Mouse (Mus musculus) spleen, adult 2 months (tissue): ENCODE data around the gene Tex14. TPM values are rescaled to one million over a fixed set of nuclear protein-coding genes. Genes with fewer than 3 reads are reported as not detected.
A peak's percentile ranks its signal among the peaks of the same experiment; 100 is the strongest.

Experiments
- DNase-seq, 2 experiments: peaks; one replicate each; pipeline versions ENCODE4 v3.0.0 to v3.0.0-alpha.2; 2012 to 2021; ENCODE audit warnings: low spot score in 2 of 2, low read depth in 1 of 2
- H3K27ac ChIP-seq: fragments of 200-500 bp; 2 replicates; pipeline ENCODE4 v1.5.1; 2012; ENCODE audit warnings: low read length, inconsistent platforms; ENCODE audit not compliant: insufficient read depth
- H3K27me3 ChIP-seq: fragments of 200-500 bp; 2 replicates; pipeline ENCODE4 v1.6.1; 2012; ENCODE audit warnings: mild to moderate bottlenecking, moderate library complexity, low read length, inconsistent platforms; ENCODE audit not compliant: control insufficient read depth, insufficient read depth
- H3K36me3 ChIP-seq: fragments of 200-500 bp; 2 replicates; pipeline ENCODE4 v1.6.1; 2012; ENCODE audit warnings: mild to moderate bottlenecking, low read length, inconsistent platforms; ENCODE audit not compliant: control insufficient read depth, insufficient read depth
- H3K4me1 ChIP-seq: fragments of 200-500 bp; 2 replicates; pipeline ENCODE4 v1.6.1; 2011; ENCODE audit warnings: inconsistent platforms; ENCODE audit not compliant: control insufficient read depth, insufficient read depth, insufficient read length
- H3K4me3 ChIP-seq: fragments of 200-500 bp; 2 replicates; pipeline ENCODE4 v1.5.1; 2011; ENCODE audit warnings: mild to moderate bottlenecking, inconsistent platforms; ENCODE audit not compliant: insufficient read depth, insufficient read length; ENCODE audit errors: extremely low read depth
- CTCF ChIP-seq: fragments of 200-500 bp; IDR thresholded peaks from 2 replicates; pipeline ENCODE4 v1.5.1; 2011; ENCODE audit warnings: mild to moderate bottlenecking, inconsistent platforms; ENCODE audit not compliant: insufficient read depth, insufficient read length, insufficient replicate concordance; ENCODE audit errors: extremely low read depth
- POLR2A ChIP-seq: fragments of 200-500 bp; IDR thresholded peaks from 2 replicates; pipeline ENCODE4 v1.6.1; 2011; ENCODE audit warnings: low read depth, low read length, inconsistent platforms
- WGBS: fragments of 180-500 bp; shearing (Covaris S2); methylation state at CpG from one replicate; pipeline ENCODE4 v1.1.7; 2018; 5-methylcytosine and 5-hydroxymethylcytosine counted together
- polyA plus RNA-seq: library from polyadenylated mRNA; depleted of rRNA; stranded (reverse); fragments of >200 nt; gene quantifications from 2 replicates; pipeline ENCODE4 v1.2.3, GENCODE M21; 2012; rRNA removed

Gene Tex14
- 0.16 TPM in 2 replicates for polyA plus RNA-seq

DNA sequence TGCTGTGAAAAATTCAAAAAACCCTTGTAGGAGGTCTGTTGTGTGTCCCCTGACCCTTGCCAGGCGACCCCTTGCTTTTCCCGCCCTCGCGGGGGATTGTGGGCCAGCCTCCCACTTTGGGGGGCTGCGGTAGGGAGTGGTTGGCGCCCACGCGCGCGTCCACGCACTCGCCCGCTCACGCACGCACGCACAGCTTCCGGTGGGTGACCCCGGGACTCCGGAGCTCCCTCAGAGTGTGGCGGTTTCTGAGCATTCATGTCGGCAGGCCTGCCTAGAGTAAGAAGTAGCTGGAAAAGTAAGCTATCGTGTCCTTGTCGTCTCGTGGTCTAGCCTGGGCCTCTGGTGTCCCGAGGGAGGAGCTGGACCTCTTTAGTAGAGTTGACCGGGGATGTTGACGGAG is at the start of gene Tex14, which contains the start of gene Rad51c:
Gene Tex14, plus strand, starts transcription at position 190 of the 400 bp plus-strand sequence.
Gene Rad51c, minus strand, starts transcription at position 79 of the 400 bp plus-strand sequence.
- no peaks in the 10 kb centered on the region for H3K36me3 ChIP-seq
- WGBS = 86% methylated on average over 27 of the region's 27 CpGs
- no peak for TF ChIP-seq CTCF
- no peak for TF ChIP-seq POLR2A
- peak within 1 kb of the TSS; percentile 67 for H3K4me3 ChIP-seq
- peak in 1 of 2 experiments; percentile 26 for DNase-seq
- no peaks in the 10 kb centered on the region for H3K4me1 ChIP-seq
- no peaks in the 10 kb centered on the region for H3K27me3 ChIP-seq
- H3K27ac ChIP-seq = peak within 1 kb of the TSS; percentile 80

DNA sequence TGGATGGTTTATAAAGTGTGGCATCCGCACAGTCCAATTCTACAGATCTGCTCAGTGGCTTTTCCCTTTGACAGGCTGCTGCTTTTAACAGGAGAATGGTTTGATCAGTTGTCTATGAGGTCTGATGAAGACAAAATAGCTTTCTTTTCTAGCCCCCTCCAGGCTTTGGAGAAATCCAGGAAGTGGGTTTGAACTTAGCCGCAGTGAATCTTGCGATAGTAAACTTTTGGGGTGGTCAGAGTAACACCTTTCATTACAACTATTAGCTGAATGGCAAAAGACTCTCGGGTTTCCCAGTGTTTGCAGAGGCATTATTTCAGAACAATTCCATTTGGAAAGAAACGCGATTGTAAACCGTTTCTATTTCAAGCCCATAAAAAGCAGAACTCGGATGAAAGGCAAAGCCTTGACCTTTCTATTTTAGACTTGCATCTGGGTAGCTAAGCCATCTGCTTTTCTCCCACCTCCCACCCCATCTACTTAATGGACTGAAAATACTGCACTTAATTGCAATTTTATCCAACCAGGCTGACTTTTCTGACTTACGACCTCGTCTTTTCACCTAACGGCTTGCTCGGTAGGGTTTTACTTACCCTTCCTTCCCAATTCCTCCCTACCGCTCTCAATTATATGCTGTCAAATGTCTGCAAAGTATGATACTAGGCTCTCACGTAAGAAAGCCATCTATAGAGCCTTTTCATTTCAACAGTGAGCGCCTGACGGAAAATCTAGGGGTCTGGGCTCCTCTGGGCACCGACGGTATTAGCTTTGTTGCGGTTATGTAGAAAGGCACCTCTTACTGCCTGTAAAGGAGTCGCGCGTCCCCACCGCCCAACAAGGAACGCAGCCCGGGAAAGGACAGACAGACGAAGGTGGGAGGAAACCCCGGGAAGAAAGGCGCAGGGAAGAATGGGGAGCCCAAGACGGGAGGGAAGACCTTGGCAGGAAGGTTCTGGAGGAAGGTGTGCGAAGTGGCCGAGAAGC is 47.3 kb upstream of the Tex14 start:
- peak overlapping the region; percentile 9; the same call in 1 of the 2 replicates for H3K27ac ChIP-seq
- peak in 1 of 2 experiments; percentile 4 for DNase-seq
- 2% methylated on average over 31 of the region's 31 CpGs for WGBS
- peaks cover 7% of the 10 kb centered on the region for H3K27me3 ChIP-seq
- H3K36me3 ChIP-seq = no peaks in the 10 kb centered on the region
- H3K4me3 ChIP-seq = peak overlapping the region; percentile 87
- no peak for TF ChIP-seq CTCF
- no peak for TF ChIP-seq POLR2A
- peaks cover 5% of the 10 kb centered on the region; the same call in 1 of the 2 replicates for H3K4me1 ChIP-seq

DNA sequence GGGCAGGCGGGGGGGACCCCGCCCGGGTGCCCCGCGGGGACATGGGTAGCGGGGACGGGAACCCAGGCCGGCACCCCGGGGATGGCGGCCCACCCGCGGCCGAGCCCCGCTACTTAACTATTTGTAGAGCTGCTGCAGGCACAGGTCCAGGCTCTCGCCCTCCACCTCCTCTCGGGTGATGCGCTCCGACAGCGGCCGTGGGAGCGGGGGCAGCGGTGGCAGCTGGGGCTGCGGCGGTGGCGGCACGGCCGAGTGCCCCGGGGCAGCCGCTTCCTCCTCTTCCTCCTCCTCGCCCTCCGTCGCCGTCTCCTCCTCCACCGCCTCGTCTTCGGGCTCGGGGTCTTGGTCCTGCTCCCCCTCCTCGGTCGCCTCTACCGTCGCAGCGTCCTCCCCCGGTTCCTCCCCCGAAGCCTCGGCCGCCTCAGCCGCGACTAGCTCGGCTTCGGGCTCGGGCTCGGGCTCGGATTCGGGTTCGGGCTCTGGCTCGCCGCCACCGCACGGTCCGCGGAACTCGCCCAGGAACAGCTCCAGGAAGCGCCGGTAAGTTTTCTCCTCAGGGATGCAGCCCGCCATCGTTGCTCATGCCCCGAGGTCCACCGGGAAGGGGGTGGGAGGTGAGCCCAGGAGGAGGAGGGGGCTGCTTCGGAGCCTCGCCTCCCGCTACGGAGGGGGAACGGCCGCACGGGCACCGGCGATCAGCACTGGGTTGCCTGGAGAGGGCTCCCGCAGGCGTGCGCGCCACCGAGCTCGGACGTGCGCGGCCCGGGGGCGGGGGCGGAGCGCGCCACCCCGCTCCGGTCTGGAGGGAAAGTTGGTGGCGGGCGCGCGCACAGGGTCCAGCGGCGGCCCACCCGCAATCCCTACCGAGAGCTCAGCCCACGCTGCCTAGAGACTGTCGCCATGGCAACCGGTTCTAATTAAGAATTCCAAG is 46.3 kb upstream of the Tex14 start, which contains the start of gene Ppm1e:
Gene Ppm1e, minus strand, starts transcription at position 693 of the 931 bp plus-strand sequence.
- WGBS = under 1% methylated on average over 96 of the region's 104 CpGs
- Histone ChIP-seq H3K36me3 (no peaks in the 10 kb centered on the region; the same call in 1 of the 2 replicates), H3K27ac (no peak within 1 kb of the TSS), H3K4me3 (peak within 1 kb of the TSS; percentile 87), H3K4me1 (peaks cover 5% of the 10 kb centered on the region; the same call in 1 of the 2 replicates), H3K27me3 (peaks cover 7% of the 10 kb centered on the region)
- DNase-seq = peak; percentile 11 to 65
- TF ChIP-seq CTCF (no peak), POLR2A (no peak)

DNA sequence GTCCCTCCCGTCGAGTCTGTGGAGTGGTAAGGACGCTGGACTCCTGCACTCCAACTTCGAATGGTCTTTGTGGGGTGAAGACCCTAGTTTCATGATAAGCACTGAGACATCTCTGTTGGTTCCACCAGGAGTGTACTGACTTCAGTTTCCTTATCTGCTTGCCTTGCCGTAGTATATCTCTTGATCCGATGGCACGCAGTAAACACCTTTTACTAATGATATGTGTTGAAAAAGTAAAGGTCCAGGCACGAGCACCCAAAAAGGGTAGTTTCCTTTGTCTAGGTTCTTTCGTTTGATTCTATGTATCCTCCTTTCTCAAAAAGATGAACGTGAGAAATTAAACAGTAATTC is 45.6 kb upstream of the Tex14 start:
- no peak for DNase-seq
- no peak for TF ChIP-seq CTCF
- TF ChIP-seq POLR2A = no peak
- Histone ChIP-seq H3K27me3 (peaks cover 7% of the 10 kb centered on the region), H3K4me3 (peak overlapping the region; percentile 87), H3K4me1 (peaks cover 5% of the 10 kb centered on the region; the same call in 1 of the 2 replicates), H3K36me3 (no peaks in the 10 kb centered on the region; the same call in 1 of the 2 replicates), H3K27ac (no peak overlapping the region)
- WGBS = 12% methylated on average over 10 of the region's 10 CpGs

DNA sequence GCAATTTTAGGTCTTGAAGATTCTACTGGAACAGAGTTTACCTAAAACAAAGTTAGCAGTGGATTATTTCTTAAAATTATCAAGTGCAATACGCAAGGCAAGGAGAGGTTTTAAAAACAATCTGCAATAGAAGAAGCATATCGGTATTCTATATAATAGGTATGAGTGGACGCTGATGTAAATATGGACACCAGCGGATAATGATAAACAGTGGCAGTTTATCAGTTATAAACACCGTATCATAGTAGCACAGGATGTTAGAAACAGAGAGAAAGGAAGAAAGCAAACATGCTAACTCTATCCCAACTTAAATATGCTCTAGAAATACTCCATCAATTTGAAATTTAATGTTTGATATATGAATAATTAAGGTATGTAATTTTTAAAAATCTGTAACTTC is 39.7 kb upstream of the Tex14 start:
- no peak for DNase-seq
- no peaks in the 10 kb centered on the region for H3K27me3 ChIP-seq
- H3K36me3 ChIP-seq = no peaks in the 10 kb centered on the region; the same call in 1 of the 2 replicates
- H3K4me3 ChIP-seq = no peak overlapping the region
- no peaks in the 10 kb centered on the region for H3K4me1 ChIP-seq
- WGBS = 93% methylated on average over 5 of the region's 5 CpGs
- no peak overlapping the region for H3K27ac ChIP-seq
- TF ChIP-seq POLR2A (no peak), CTCF (no peak)

DNA sequence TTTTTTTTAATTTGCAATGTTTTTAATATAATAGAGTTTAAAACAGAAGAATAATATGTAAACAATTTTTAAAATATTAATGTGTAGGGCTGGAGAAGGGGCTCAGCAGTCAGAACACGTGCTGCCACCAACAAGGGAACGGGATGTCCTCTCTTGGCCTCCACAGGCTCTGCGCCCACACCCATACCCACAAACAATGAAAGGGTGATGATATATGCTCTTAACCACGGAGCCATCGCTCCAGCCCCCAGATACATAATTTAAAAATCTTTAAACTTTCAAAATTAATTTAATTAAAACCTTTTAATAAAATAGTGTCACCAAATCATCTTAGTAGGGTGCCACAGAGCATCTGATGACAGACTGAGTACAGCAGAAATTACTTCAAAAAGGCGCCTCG is 37.8 kb upstream of the Tex14 start:
- Histone ChIP-seq H3K27ac (no peak overlapping the region), H3K36me3 (no peaks in the 10 kb centered on the region; the same call in 1 of the 2 replicates), H3K27me3 (no peaks in the 10 kb centered on the region), H3K4me1 (no peaks in the 10 kb centered on the region), H3K4me3 (no peak overlapping the region)
- 67% methylated on average over 7 of the region's 7 CpGs for WGBS
- TF ChIP-seq POLR2A (no peak), CTCF (no peak)
- DNase-seq = no peak
